Mouse (Mus musculus) limb, embryonic 11.5 days (tissue): ENCODE data around the gene Fbxo36. TPM values are rescaled to one million over a fixed set of nuclear protein-coding genes. Genes with fewer than 3 reads are reported as not detected.

Experiments
- ATAC-seq: fragments of 200-750 bp; cut with Nextera tagmentation; 2 replicates; pipeline ENCODE4 v1.8.0; 2017; ENCODE audit warnings: low read depth; ENCODE audit not compliant: insufficient number of reproducible peaks, low FRiP score, low TSS enrichment
- DNase-seq: peaks from one replicate; pipeline ENCODE4 v3.0.0-alpha.2; 2015; ENCODE audit warnings: low spot score
- H3K27ac ChIP-seq: fragments of 300-500 bp; sonication (generic); replicated peaks from 2 replicates; pipeline ENCODE4 v1.5.1; 2014; ENCODE audit warnings: low read depth, mild to moderate bottlenecking, low read length
- H3K27me3 ChIP-seq: fragments of 300-500 bp; sonication (generic); 2 replicates; pipeline ENCODE4 v1.6.1; 2014; ENCODE audit warnings: mild to moderate bottlenecking, low read length, mixed read lengths; ENCODE audit not compliant: control insufficient read depth, insufficient read depth
- H3K36me3 ChIP-seq: fragments of 300-500 bp; sonication (generic); 2 replicates; pipeline ENCODE4 v1.6.1; 2014; ENCODE audit warnings: mild to moderate bottlenecking, low read length, moderate library complexity, mixed read lengths; ENCODE audit not compliant: control insufficient read depth, insufficient read depth
- H3K4me1 ChIP-seq: fragments of 300-500 bp; sonication (generic); 2 replicates; pipeline ENCODE4 v1.6.1; 2014; ENCODE audit warnings: low read length, mixed read lengths; ENCODE audit not compliant: control insufficient read depth, insufficient read depth
- H3K4me2 ChIP-seq: fragments of 300-500 bp; sonication (generic); 2 replicates; pipeline ENCODE4 v1.6.1; 2014; ENCODE audit warnings: low read depth, mild to moderate bottlenecking, moderate library complexity; ENCODE audit not compliant: severe bottlenecking
- H3K4me3 ChIP-seq: fragments of 300-500 bp; sonication (generic); 2 replicates; pipeline ENCODE4 v1.5.1; 2014; ENCODE audit warnings: low read depth, low read length
- H3K9ac ChIP-seq: fragments of 300-500 bp; sonication (generic); 2 replicates; pipeline ENCODE4 v1.6.1; 2014; ENCODE audit warnings: mild to moderate bottlenecking, low read length
- H3K9me3 ChIP-seq: fragments of 300-500 bp; sonication (generic); 2 replicates; pipeline ENCODE4 v1.6.1; 2016; ENCODE audit warnings: low read length; ENCODE audit not compliant: control insufficient read depth
- WGBS: fragments of 180-500 bp; shearing (Covaris S2); extraction: QIAGEN DNeasy Blood & Tissue Kit; methylation state at CpG from one replicate; pipeline ENCODE4 v1.1.7; 2014; 5-methylcytosine and 5-hydroxymethylcytosine counted together
- polyA plus RNA-seq: library from polyadenylated mRNA; unstranded; fragments of >200 nt; fragmentation: Nextera tagmentation; extraction: Ambion mirVana; gene quantifications from 2 replicates; pipeline ENCODE4 v1.2.1, GENCODE M21; 2014

Gene Fbxo36
- polyA plus RNA-seq, 1 experiment from 2014 or later = 6.5 TPM

DNA sequence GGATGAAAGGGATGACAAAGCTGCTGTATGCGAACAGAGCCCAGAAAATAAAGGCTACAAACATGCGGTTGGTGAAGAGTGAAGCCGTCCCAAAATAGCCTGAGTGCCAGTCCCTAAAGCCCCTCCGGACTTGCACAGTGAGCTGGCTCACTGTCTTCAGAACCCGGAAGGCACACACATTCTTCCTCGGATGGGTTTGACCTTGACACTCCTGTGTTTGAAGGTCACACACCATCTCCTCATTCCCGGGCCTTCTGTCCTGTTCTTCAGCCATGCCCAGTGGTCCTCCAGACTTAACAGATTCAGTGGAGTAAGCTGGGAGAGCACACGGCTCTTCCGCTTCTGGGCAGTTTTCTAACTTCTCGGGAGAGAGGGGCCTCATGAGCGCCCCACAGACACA, 72.9 kb downstream of the Fbxo36 start:
- no peak for ATAC-seq
- Histone ChIP-seq H3K36me3 (no peaks in the 10 kb centered on the region), H3K4me1 (no peaks in the 10 kb centered on the region), H3K4me3 (no peak overlapping the region), H3K4me2 (no peak overlapping the region), H3K9ac (no peak overlapping the region), H3K27ac (no peak overlapping the region), H3K9me3 (no peaks in the 10 kb centered on the region), H3K27me3 (no peaks in the 10 kb centered on the region)
- WGBS = 94% methylated on average over 11 of the region's 11 CpGs
- DNase-seq = no peak

DNA sequence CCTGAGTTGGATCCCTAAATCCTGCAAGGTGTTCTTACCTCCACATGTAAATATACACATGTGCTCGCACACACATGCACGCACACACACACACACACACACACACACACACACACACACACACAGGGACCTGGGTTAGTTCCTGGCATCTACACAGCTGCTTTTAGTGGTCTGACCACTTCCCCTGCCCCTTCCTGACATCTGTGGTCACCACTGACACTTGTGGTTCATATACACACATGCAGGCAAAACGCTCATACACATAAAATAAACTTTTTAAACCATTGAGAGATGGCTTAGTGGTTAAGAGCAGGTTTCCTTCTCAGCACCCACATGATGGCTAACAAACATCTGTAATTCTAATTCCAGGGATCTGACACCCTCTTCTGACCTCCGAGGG, 75.4 kb downstream of the Fbxo36 start:
- ATAC-seq (no peak), DNase-seq (no peak)
- Histone ChIP-seq H3K9ac (no peak overlapping the region), H3K27ac (no peak overlapping the region), H3K9me3 (no peaks in the 10 kb centered on the region), H3K27me3 (no peaks in the 10 kb centered on the region), H3K4me1 (no peaks in the 10 kb centered on the region), H3K4me2 (no peak overlapping the region), H3K4me3 (no peak overlapping the region), H3K36me3 (no peaks in the 10 kb centered on the region)
- WGBS = 88% methylated on average over 4 of the region's 4 CpGs

DNA sequence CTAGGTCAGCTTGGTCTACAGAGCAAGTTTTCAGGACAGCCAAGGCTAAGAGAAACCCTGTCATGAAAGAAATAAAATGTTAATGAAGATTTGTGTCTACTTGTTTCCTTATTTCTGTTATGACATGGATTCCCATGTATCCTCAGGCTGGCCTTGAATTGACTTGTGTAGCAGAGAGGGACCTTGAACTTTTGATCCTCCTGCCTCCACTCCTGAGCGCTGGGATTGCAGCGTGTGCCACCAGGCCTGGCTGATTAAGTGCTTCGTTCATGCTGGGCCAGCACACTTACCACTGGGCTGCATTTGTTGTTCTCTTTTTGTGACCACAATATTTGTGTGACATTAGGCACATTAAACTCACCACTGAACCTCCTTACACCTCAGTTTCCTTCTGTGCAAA, 79.2 kb downstream of the Fbxo36 start:
- no peak overlapping the region for H3K4me3 ChIP-seq
- H3K36me3 ChIP-seq = no peaks in the 10 kb centered on the region
- H3K4me2 ChIP-seq = no peak overlapping the region
- no peak overlapping the region for H3K9ac ChIP-seq
- H3K27me3 ChIP-seq = no peaks in the 10 kb centered on the region
- no peaks in the 10 kb centered on the region for H3K4me1 ChIP-seq
- no peak for DNase-seq
- ATAC-seq = no peak
- WGBS = 97% methylated on average over 3 of the region's 3 CpGs
- H3K9me3 ChIP-seq = no peaks in the 10 kb centered on the region
- no peak overlapping the region for H3K27ac ChIP-seq

DNA sequence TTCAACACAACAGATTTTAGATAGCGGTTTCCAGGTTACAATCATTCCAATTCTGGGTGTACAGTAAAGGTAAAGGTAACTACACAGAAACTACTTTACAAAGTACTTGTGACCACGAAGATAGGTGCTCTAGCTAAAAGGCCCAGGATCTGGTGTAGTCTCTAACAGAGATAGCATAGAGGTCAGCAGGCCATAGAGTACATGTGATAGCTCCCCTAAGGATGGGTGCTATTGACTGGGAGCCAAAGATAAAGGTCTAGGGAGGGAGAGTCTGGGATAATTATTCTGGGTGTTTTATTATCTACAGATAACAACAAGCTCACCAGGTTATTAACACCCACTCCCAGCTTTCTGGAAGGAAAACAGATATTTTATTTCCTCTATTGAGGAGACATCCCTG, 83.8 kb downstream of the Fbxo36 start:
- Histone ChIP-seq H3K4me1 (no peaks in the 10 kb centered on the region), H3K9ac (no peak overlapping the region), H3K36me3 (no peaks in the 10 kb centered on the region), H3K27ac (no peak overlapping the region), H3K9me3 (no peaks in the 10 kb centered on the region), H3K4me3 (no peak overlapping the region), H3K4me2 (no peak overlapping the region), H3K27me3 (no peaks in the 10 kb centered on the region)
- 87% methylated on average over 2 of the region's 2 CpGs for WGBS
- no peak for DNase-seq
- no peak for ATAC-seq

DNA sequence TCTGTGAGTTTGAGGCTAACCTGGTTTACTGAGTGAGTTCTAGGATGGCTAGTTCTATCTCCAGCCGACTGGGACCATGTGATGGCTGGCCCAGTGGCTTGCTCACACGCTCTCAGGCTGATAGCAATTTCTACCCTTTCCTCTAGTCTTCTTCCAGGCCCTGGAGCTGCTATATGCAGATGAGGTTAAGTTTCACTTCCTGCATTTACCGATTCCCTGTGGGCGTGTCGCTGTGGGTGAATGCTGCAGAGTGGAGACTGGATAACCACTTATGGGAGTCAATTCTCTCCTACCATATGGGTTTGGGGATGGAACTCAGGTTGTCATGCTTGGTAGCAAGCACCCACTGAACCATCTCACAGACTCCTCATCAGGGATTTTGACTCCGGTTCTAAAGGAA, 84.5 kb downstream of the Fbxo36 start:
- Histone ChIP-seq H3K4me1 (no peaks in the 10 kb centered on the region), H3K4me2 (no peak overlapping the region), H3K9me3 (no peaks in the 10 kb centered on the region), H3K27me3 (no peaks in the 10 kb centered on the region), H3K27ac (no peak overlapping the region), H3K4me3 (no peak overlapping the region), H3K9ac (no peak overlapping the region), H3K36me3 (no peaks in the 10 kb centered on the region)
- 81% methylated on average over 6 of the region's 6 CpGs for WGBS
- DNase-seq = no peak
- ATAC-seq = no peak

DNA sequence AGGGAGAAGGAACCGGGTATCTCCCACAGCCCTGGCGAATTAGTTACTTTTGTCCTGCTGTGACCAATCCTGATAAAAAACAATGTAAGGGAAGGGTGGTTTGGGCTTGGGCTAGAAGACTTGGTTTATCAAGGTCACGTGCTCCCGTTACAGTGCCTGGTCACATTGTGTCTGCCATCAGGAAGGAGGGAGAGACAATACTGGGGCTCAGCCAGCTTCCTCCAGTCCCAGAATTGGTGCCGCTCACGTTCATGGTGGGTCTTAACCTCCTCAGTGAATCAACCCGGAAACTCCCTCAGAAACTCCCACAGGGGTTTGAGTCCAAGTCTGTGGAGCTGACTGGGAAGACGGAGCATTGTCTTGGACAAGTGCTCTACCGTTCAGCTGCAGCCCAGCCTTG, 86.0 kb downstream of the Fbxo36 start:
- Histone ChIP-seq H3K36me3 (no peaks in the 10 kb centered on the region), H3K9ac (no peak overlapping the region), H3K27me3 (no peaks in the 10 kb centered on the region), H3K4me2 (no peak overlapping the region), H3K9me3 (no peaks in the 10 kb centered on the region), H3K27ac (no peak overlapping the region), H3K4me3 (no peak overlapping the region), H3K4me1 (no peaks in the 10 kb centered on the region)
- no peak for ATAC-seq
- DNase-seq = no peak
- WGBS = 89% methylated on average over 9 of the region's 9 CpGs

DNA sequence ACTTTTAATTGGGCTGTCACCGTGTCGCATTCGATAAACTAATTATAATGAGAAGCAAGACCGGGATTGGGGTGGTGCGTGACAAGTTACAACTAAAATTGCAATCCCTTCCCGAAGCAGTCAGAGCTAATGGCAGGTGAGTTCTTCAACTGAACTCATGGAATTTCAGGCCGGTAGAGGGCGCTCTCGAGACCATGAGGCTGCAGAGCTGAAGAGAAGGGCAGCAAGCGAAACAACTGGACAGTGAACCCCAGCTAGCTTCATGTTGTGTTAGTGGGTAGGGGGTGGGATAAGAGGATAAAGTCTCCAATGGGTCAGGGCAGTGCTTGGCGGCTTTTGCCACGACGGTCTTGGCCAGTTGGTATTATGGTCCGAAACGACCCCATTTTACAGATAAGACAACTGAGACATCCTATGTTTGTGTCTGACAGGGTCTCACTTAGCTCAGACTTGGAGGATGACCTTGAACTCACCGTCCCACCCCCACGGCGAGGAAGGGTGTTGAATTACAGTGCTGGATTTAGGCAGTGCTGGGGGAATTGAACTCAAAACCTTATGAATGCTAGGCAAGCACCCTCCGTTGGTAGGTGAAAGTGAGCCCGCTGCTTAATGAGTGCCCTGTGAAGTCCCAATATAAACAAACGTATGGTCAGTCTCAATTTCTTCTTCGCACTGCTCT, 94.0 kb downstream of the Fbxo36 start:
- no peak overlapping the region for H3K9ac ChIP-seq
- peak overlapping the region; percentile 94 for H3K4me2 ChIP-seq
- 11% methylated on average over 22 of the region's 22 CpGs for WGBS
- H3K4me1 ChIP-seq = no peaks in the 10 kb centered on the region
- H3K4me3 ChIP-seq = no peak overlapping the region; the same call in 1 of the 2 replicates
- no peak overlapping the region for H3K27ac ChIP-seq
- DNase-seq = peak; percentile 86
- no peaks in the 10 kb centered on the region for H3K36me3 ChIP-seq
- no peak for ATAC-seq
- peaks cover 18% of the 10 kb centered on the region for H3K27me3 ChIP-seq
- no peaks in the 10 kb centered on the region for H3K9me3 ChIP-seq

DNA sequence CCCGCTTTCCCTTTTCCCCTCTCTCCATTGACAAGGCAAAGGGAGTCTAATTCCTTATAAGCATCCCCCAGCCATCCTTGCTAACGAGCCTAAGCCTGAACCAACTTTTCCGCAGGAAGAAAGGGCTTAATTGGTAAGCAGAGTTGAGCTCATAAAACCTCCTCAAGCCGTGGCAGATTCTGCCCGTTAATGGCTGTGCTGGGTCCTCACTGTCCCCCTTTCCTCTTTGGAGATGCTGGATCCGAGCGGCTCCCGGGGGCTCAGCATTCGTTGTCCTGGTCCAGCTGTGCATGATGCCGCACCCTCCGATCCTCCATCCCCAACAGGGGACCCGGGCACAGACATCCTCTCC, 94.5 kb downstream of the Fbxo36 start:
- no peak overlapping the region for H3K27ac ChIP-seq
- peak overlapping the region; percentile 94 for H3K4me2 ChIP-seq
- no peaks in the 10 kb centered on the region for H3K36me3 ChIP-seq
- H3K9me3 ChIP-seq = no peaks in the 10 kb centered on the region
- WGBS = under 1% methylated on average over 12 of the region's 12 CpGs
- H3K4me3 ChIP-seq = peak overlapping the region; percentile 51
- H3K9ac ChIP-seq = peak overlapping the region; percentile 51
- peaks cover 18% of the 10 kb centered on the region for H3K27me3 ChIP-seq
- DNase-seq (peak; percentile 65), ATAC-seq (no peak)
- H3K4me1 ChIP-seq = no peaks in the 10 kb centered on the region
